Mouse (Mus musculus) embryonic fibroblast, embryonic 13.5 days (primary cell): ENCODE measurements at regions not wholly inside any gene's neighbourhood (a gene's known extent, or its start where the extent isn't known, plus 50 kb on each side); places are given as distances from the start of the nearest gene placed in this dataset.

ENCODE experiments used
- H3K27ac ChIP-seq: 2 replicates; pipeline ENCODE4 v1.5.1; 2012; ENCODE audit warnings: low read length, control low read depth, inconsistent platforms; ENCODE audit not compliant: insufficient read depth
- H3K4me1 ChIP-seq: 2 replicates; pipeline ENCODE4 v1.6.1; 2011; ENCODE audit warnings: low read length; ENCODE audit not compliant: control insufficient read depth, insufficient read depth
- H3K4me3 ChIP-seq: 2 replicates; pipeline ENCODE4 v1.5.1; 2011; ENCODE audit warnings: mild to moderate bottlenecking, control low read depth, low read length; ENCODE audit not compliant: insufficient read depth
- CTCF ChIP-seq: IDR thresholded peaks from 2 replicates; pipeline ENCODE4 v1.5.1; 2011; ENCODE audit warnings: mild to moderate bottlenecking, control low read depth, low read length, moderate library complexity, borderline replicate concordance; ENCODE audit not compliant: insufficient read depth
- POLR2A ChIP-seq: IDR thresholded peaks from 2 replicates; pipeline ENCODE4 v1.6.1; 2011; ENCODE audit warnings: low read depth, mild to moderate bottlenecking, control low read depth, low read length, moderate library complexity

DNA sequence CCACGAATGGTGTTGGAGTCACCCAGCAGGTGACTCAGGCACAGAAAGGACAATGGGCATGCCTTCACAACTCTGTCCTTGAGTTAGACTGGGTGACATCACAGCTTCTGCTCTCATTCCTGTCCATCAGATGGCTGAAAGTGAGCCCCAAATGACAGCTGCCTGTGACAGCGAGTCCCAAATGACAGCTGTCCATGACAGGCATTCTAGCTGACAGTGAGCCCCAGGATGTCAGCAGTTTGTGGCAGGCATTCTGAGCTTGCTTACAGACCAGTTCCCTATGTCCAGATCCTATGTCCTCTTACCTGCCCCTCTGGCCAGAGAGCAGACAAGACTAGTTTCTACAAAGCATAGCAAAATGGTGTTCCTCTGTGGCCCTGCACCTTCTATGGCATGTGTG, 102.7 kb upstream of the Slc35f3 start:
- H3K27ac ChIP-seq, result no peak overlapping the region
- TF ChIP-seq CTCF (no peak), POLR2A (no peak)
- no peaks in the 10 kb centered on the region for H3K4me1 ChIP-seq
- H3K4me3 ChIP-seq, result no peak overlapping the region

DNA sequence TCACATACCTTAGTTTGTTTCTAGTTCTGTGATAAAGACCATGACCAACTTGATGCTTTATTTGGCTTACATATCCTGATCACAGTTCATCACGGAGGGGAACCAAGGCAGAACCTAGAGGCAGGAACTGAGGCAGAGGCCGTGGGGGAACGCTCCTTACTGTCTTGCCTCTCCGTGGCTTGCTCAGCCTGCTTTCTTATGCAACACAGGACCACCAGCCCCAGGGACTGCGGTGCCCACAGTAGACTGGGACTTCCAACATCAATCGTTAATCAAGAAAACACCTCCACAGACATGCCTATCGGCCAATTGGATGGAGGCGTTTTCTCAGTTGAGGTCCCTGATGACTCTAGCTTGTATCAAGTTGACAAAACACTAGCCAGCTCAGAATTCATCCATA, 87.8 kb upstream of the Slc35f3 start:
- TF ChIP-seq POLR2A (no peak), CTCF (no peak)
- H3K27ac ChIP-seq, result no peak overlapping the region
- no peak overlapping the region for H3K4me3 ChIP-seq
- no peaks in the 10 kb centered on the region for H3K4me1 ChIP-seq

DNA sequence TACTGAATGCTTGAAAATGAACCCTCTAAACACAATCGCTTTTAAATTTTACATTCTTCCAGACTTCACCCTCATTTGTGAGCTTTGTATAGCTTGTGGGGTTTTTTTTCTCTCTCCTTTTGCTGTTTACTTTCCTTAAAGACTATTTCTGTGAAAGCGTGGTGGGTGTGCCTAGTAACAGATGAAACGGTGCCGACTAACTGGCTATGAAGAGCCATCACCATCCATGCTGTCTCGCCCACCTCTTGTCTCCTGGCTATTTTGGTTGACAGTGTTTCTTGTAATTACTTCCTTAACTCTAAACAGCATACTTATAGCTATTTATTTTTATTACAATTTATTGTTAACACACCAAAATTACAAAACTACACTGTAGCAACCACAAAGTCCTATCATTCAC, 85.6 kb upstream of the Slc35f3 start:
- no peak for TF ChIP-seq POLR2A
- no peak for TF ChIP-seq CTCF
- Histone ChIP-seq H3K27ac (no peak overlapping the region), H3K4me3 (no peak overlapping the region), H3K4me1 (no peaks in the 10 kb centered on the region)

DNA sequence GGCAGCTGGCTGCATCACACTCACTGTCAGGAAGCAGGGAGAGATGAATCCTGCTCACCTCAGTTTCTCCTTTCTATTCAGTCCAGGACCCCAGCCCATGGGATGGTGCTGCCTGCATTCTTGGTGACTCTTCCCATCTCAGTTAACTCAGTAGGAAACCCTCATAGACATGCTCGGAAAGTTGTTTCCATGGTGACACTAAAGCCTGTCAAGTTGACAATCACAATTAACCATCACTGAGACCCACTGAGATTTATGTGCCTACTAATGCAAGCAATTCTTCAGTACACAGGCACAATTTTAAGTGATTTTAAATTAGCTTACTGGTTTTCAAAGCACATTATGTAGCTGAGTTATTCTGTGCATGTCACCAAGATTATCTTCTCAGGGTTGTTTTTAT, 83.8 kb upstream of the Slc35f3 start:
- TF ChIP-seq POLR2A (no peak), CTCF (no peak)
- no peaks in the 10 kb centered on the region for H3K4me1 ChIP-seq
- no peak overlapping the region for H3K27ac ChIP-seq

DNA sequence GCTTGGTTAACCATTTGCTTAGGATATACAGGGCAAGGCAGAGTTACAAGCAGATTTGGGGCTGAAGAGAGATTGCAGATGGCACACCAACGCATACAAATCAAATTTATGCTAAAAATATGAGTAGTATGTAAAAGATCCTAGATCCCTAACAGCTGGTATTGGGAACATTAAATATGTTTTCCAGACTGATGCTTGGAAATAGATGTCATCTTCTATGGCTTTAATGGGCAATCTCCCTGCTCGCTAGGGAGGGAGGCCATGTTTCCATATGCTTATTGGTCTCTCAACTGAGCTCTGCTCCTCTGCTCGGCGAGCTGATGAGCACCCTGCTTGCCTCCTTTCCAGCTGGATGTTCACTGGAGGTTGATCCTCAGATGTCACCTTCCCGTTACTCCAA, 82.0 kb upstream of the Slc35f3 start:
- H3K4me1 ChIP-seq, result no peaks in the 10 kb centered on the region
- no peak overlapping the region for H3K4me3 ChIP-seq
- no peak overlapping the region for H3K27ac ChIP-seq
- TF ChIP-seq CTCF, result no peak
- no peak for TF ChIP-seq POLR2A

More for the DNA sequence above, 83.8 kb upstream of the Slc35f3 start:
- H3K4me3 ChIP-seq, result no peak overlapping the region

DNA sequence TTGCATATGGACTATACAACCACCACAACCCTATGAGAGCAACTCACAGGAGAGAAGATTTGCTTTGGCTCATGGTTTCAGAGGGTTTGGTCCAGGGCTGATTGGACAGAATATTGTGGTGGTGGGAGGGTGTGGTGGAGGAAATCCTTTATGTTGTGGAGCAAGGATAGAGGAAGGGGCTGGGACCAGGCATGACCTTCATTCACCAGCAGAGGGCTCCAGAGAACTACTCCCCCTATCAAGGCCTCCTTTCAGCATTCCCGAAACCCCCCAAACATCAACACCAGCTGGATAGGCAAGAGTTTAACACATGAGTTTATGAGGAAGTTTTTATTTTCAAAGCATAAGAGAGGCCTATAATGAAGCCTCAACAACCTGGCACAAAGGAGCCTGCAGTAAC, 76.7 kb upstream of the Slc35f3 start:
- H3K4me3 ChIP-seq, result no peak overlapping the region
- TF ChIP-seq POLR2A, result no peak
- no peak for TF ChIP-seq CTCF
- no peak overlapping the region for H3K27ac ChIP-seq
- no peaks in the 10 kb centered on the region for H3K4me1 ChIP-seq

DNA sequence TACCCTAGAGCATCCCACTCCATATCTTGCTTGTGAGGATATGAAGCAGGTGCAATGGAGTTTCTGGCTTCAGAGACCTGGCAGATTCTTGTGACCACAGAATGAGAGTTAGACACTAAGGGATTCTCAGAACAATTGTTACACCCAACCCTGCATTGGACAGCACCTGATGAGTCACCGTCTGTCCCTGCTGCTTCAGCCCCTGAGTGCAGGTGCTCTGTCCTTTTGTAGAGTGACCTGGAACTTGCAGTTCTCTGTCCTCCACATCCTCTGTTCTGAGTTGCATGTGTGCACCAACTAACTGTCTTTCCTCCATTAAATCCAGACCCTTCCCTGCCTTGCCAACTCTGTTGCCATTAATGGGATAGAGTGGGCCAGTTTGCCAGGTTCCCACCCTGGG, 66.6 kb upstream of the Slc35f3 start:
- H3K4me1 ChIP-seq, result no peaks in the 10 kb centered on the region

DNA sequence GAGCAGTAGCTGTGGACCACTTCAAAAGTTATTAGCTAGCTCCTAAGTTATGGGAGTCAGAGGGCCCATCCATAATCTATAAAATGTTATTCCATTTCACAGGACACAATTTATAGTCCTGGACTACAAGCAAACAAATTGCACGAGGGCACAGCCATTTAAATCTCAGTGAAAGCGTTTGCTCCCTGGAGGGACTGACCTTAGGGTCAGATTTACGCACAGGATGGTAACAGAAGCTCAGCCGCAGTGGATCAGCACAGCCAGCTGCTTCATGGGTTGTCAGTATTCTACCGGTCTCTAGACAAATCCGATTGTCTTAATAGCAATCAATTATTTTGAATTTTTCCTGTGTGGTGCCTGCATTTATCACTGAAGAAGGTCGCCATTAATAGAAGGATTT, 65.8 kb upstream of the Slc35f3 start:
- no peaks in the 10 kb centered on the region for H3K4me1 ChIP-seq
- H3K27ac ChIP-seq, result no peak overlapping the region
- H3K4me3 ChIP-seq, result no peak overlapping the region
- no peak for TF ChIP-seq POLR2A
- TF ChIP-seq CTCF, result no peak

More for the DNA sequence above, 66.6 kb upstream of the Slc35f3 start:
- no peak overlapping the region for H3K4me3 ChIP-seq
- no peak for TF ChIP-seq CTCF
- no peak for TF ChIP-seq POLR2A
- no peak overlapping the region for H3K27ac ChIP-seq

DNA sequence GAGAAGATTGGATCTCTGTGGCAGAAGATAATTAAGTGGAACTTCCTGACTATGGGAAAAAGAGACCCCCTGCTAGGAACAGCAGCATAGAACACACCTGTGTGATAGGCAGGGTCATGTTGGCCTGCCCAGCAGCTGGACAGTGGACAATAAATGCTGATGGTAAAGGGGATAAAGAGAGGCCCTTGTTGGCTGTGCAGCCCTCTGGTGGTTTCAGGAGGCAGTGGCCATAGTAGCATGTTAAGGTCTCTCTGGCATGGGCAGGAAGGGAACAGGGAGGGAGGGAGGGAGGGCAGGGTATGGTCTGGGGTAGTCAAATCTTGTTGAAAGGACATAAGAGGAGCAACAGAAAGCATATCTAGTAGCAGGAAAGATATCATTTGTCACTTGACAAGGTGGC, 58.7 kb upstream of the Slc35f3 start:
- Histone ChIP-seq H3K4me1 (no peaks in the 10 kb centered on the region), H3K27ac (no peak overlapping the region), H3K4me3 (no peak overlapping the region)
- TF ChIP-seq CTCF (no peak), POLR2A (no peak)

DNA sequence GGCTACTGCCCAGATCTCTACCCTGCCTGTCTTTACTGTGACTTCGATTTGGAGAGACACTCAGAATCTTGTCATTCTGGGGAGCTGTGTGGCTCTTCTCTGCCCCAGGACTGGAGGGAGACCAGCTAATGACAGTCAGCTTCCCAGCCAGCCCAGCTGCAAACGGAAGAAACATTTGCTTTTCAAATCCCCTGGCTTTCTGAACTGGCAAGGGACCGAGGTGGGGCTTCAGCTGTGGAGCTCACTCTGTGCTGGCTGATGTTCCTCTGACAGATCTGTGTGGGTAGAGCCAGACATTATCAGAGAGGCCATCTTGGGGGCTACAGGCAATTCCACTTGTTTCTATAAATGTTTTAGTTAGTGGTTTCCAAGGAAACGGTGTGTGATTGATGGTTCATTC, 54.0 kb upstream of the Slc35f3 start:
- Histone ChIP-seq H3K4me3 (no peak overlapping the region), H3K4me1 (no peaks in the 10 kb centered on the region), H3K27ac (no peak overlapping the region)
- no peak for TF ChIP-seq POLR2A
- TF ChIP-seq CTCF, result no peak
